Mouse (Mus musculus) heart, adult 2 months (tissue): ENCODE measurements at regions not wholly inside any gene's neighbourhood (a gene's known extent, or its start where the extent isn't known, plus 50 kb on each side); places are given as distances from the start of the nearest gene placed in this dataset.

Source experiments
- DNase-seq, 2 experiments: peaks; one replicate each; pipeline ENCODE4 v3.0.0; 2021
- H3K27ac ChIP-seq: fragments of 200-600 bp; 2 replicates; pipeline ENCODE4 v1.8.1; 2022
- H3K27me3 ChIP-seq: fragments of 200-500 bp; 2 replicates; pipeline ENCODE4 v1.6.1; 2012; ENCODE audit warnings: mild to moderate bottlenecking, low read length, inconsistent platforms, mixed read lengths; ENCODE audit not compliant: control insufficient read depth, insufficient read depth
- H3K36me3 ChIP-seq: fragments of 200-500 bp; 2 replicates; pipeline ENCODE4 v1.6.1; 2012; ENCODE audit warnings: low read length, inconsistent platforms; ENCODE audit not compliant: control insufficient read depth, insufficient read depth
- H3K4me1 ChIP-seq: fragments of 200-500 bp; 2 replicates; pipeline ENCODE4 v1.6.1; 2011; ENCODE audit warnings: low read length; ENCODE audit not compliant: control insufficient read depth, insufficient read depth
- H3K4me3 ChIP-seq: fragments of 200-600 bp; 2 replicates; pipeline ENCODE4 v1.8.1; 2022
- H3K79me2 ChIP-seq: fragments of 200-500 bp; replicated peaks from 2 replicates; pipeline ENCODE4 v1.6.1; 2012; ENCODE audit warnings: mild to moderate bottlenecking, inconsistent platforms, low read length, moderate library complexity, mixed read lengths; ENCODE audit not compliant: control insufficient read depth, insufficient read depth
- H3K9ac ChIP-seq: fragments of 200-500 bp; 2 replicates; pipeline ENCODE4 v1.6.1; 2012; ENCODE audit warnings: low read depth, mild to moderate bottlenecking, control low read depth, inconsistent platforms, low read length, mixed read lengths
- CTCF ChIP-seq: fragments of 200-600 bp; IDR thresholded peaks from 2 replicates; pipeline ENCODE4 v1.8.1; 2022; ENCODE audit warnings: antibody characterized with exemption, mild to moderate bottlenecking, moderate library complexity
- EP300 ChIP-seq: fragments of 200-500 bp; IDR thresholded peaks from 2 replicates; pipeline ENCODE4 v1.6.1; 2011; ENCODE audit warnings: low read depth, low read length, control low read depth; ENCODE audit not compliant: insufficient read depth
- POLR2A ChIP-seq: fragments of 200-500 bp; IDR thresholded peaks from 2 replicates; pipeline ENCODE4 v1.6.1; 2011; ENCODE audit warnings: mild to moderate bottlenecking, low read depth, low read length, control low read depth; ENCODE audit not compliant: insufficient read depth
- WGBS: fragments of 180-500 bp; shearing (Covaris S2); methylation state at CpG from one replicate; pipeline ENCODE4 v1.1.7; 2018; 5-methylcytosine and 5-hydroxymethylcytosine counted together
- intact Hi-C: fragments of 180-260 bp; cut with DNase I; formaldehyde crosslinking; loops from one replicate; pipeline ENCODE4 v1.15.1; 2025

GRCm38 (mm10) chr14:61686101-61686691, 78.9 kb downstream of the Kcnrg start:
- intact Hi-C loops = loop anchor here (2.0 to 10.0 kb wide), 3 partner anchors 51 to 649 kb away; no protein-coding TSS in a partner anchor
- H3K4me3 ChIP-seq = peak overlapping the region; percentile 25; the same call in 1 of the 2 replicates
- no peaks in the 10 kb centered on the region for H3K79me2 ChIP-seq
- 28% methylated on average over 35 of the region's 35 CpGs for WGBS
- H3K4me1 ChIP-seq = 0 out of 2 replicates have a peak, but pooled peaks cover 2% of the 10 kb centered on the region
- H3K9ac ChIP-seq = peak overlapping the region; percentile 29; the same call in 1 of the 2 replicates
- H3K36me3 ChIP-seq = no peaks in the 10 kb centered on the region
- TF ChIP-seq EP300 (no peak), CTCF (no peak), POLR2A (no peak)
- DNase-seq = peak; percentile 28 to 49
- H3K27ac ChIP-seq = no peak overlapping the region; the same call in 1 of the 2 replicates
- peaks cover 7% of the 10 kb centered on the region for H3K27me3 ChIP-seq

GRCm38 (mm10) chr14:61686821-61687341, 79.6 kb downstream of the Kcnrg start:
- Histone ChIP-seq H3K4me3 (peak overlapping the region; percentile 68), H3K36me3 (no peaks in the 10 kb centered on the region), H3K9ac (peak overlapping the region; percentile 83), H3K4me1 (0 out of 2 replicates have a peak, but pooled peaks cover 2% of the 10 kb centered on the region), H3K27me3 (peaks cover 7% of the 10 kb centered on the region), H3K27ac (peak overlapping the region; percentile 84), H3K79me2 (no peaks in the 10 kb centered on the region)
- intact Hi-C loops = loop anchor here (2.0 to 10.0 kb wide), 3 partner anchors 50 to 648 kb away; no protein-coding TSS in a partner anchor
- peak; percentile 74 to 75 for DNase-seq
- whole genome bisulfite sequencing = under 1% methylated on average over 33 of the region's 33 CpGs
- TF ChIP-seq CTCF (no peak), POLR2A (peak; percentile 60; the same call in 1 of the 2 replicates)

- H3K79me2 ChIP-seq = no peaks in the 10 kb centered on the region
- peaks cover 7% of the 10 kb centered on the region for H3K27me3 ChIP-seq
- H3K36me3 ChIP-seq = no peaks in the 10 kb centered on the region
- H3K4me1 ChIP-seq = 0 out of 2 replicates have a peak, but pooled peaks cover 2% of the 10 kb centered on the region
- H3K27ac ChIP-seq = peak overlapping the region; percentile 84
- TF ChIP-seq POLR2A (no peak), EP300 (no peak), CTCF (no peak)
- peak overlapping the region; percentile 68 for H3K4me3 ChIP-seq
- WGBS = 6% methylated on average over 15 of the region's 15 CpGs
- peak overlapping the region; percentile 83 for H3K9ac ChIP-seq
- intact Hi-C loops = loop anchor here (2.0 to 10.0 kb wide), 3 partner anchors 49 to 647 kb away; no protein-coding TSS in a partner anchor
- DNase-seq = peak in 1 of 2 experiments; percentile 42
These were observed 80.2 kb downstream of the Kcnrg start for GRCm38 (mm10) chr14:61687346-61688012.

DNA sequence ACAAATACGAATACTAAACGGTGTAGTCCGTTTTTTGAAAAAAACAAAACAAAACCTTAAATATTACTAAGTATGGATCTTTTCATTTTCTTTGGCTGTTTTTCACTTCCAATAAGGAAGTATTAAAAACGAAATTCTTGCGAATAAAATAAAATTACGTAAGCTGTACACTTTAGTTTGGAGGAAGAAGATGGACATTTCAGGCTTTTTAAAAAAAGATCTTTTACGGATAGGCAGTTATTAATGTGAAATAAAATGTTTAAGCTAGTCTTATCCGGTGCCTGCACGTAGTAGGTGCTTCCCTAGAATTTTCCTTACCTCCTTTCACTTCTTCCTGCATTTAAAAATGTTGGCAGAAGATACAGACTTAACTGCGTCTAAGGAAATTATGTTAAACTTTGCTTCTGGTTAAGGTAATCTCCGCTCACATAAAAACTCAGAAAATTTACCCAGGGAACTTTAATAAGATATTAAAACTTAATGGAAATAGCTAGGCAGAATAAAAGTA, 80.8 kb downstream of the Kcnrg start:
- Histone ChIP-seq H3K4me3 (peak overlapping the region; percentile 68; the same call in 1 of the 2 replicates), H3K36me3 (no peaks in the 10 kb centered on the region), H3K4me1 (0 out of 2 replicates have a peak, but pooled peaks cover 2% of the 10 kb centered on the region), H3K27me3 (peaks cover 7% of the 10 kb centered on the region), H3K9ac (no peak overlapping the region), H3K27ac (no peak overlapping the region; the same call in 1 of the 2 replicates), H3K79me2 (no peaks in the 10 kb centered on the region)
- TF ChIP-seq EP300 (no peak), CTCF (no peak), POLR2A (no peak)
- intact Hi-C loops = loop anchor here (10.0 kb wide), 2 partner anchors 487 to 647 kb away; no protein-coding TSS in a partner anchor
- 21% methylated on average over 11 of the region's 11 CpGs for WGBS
- no peak for DNase-seq

GRCm38 (mm10) chr14:61688666-61689065, 81.4 kb downstream of the Kcnrg start:
- H3K79me2 ChIP-seq = no peaks in the 10 kb centered on the region
- TF ChIP-seq POLR2A (no peak), CTCF (0 out of 2 replicates have a peak, but pooled peaks have one; percentile 8), EP300 (no peak)
- intact Hi-C loops = loop anchor here (10.0 kb wide), 2 partner anchors 486 to 646 kb away; no protein-coding TSS in a partner anchor

More at GRCm38 (mm10) chr14:61688666-61689065, 81.4 kb downstream of the Kcnrg start:
- peaks cover 7% of the 10 kb centered on the region for H3K27me3 ChIP-seq
- WGBS = 32% methylated on average over 9 of the region's 9 CpGs
- H3K27ac ChIP-seq = no peak overlapping the region
- no peak overlapping the region for H3K4me3 ChIP-seq
- peak in 1 of 2 experiments; percentile 43 for DNase-seq
- no peak overlapping the region for H3K9ac ChIP-seq
- H3K36me3 ChIP-seq = no peaks in the 10 kb centered on the region
- 0 out of 2 replicates have a peak, but pooled peaks cover 2% of the 10 kb centered on the region for H3K4me1 ChIP-seq
